Mouse (Mus musculus): ENCODE measurements around the gene Gm3233.

DNA sequence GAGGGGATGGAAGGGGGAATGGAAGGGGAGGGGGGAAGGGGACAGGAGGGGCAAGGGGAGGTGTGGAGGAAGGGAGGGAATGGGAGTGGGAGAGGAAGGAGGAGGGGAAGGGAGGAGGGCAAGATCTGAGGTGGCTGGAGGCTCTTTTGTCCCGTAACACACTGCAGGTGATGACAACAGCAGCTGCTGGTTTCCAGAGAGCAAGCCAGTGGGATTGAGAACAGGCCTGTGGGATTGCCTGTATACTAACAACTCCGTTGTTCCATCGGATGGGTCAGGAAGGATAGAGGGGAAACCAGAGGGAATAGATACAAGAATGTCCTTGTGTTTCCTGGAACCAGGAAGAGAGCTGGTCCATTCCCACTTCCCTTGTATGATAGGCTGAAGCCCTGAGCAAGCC, 38.2 kb upstream of the Gm3233 start:
- TF ChIP-seq ZNF384 (IDR thresholded peaks at IDR 0.05; ENCODE audit: low read depth, low read length): no peak
- no peak for TF ChIP-seq EP300 (IDR thresholded peaks at IDR 0.05; ENCODE audit: low read depth in 1 of 2, low read length in 2 of 2)
- no peak for TF ChIP-seq CTCF (IDR thresholded peaks at IDR 0.05 in 2 of 3, conservative IDR thresholded peaks at IDR 0.05 in 1 of 3; ENCODE audit: control insufficient read depth in 1 of 3, insufficient read depth in 1 of 3, low read depth in 2 of 3, low read length in 3 of 3, poor library complexity in 1 of 3, severe bottlenecking in 1 of 3)
- TF ChIP-seq POLR2A (IDR thresholded peaks at IDR 0.05; ENCODE audit: control insufficient read depth in 1 of 2, insufficient read depth in 1 of 2, low read depth in 1 of 2, low read length in 2 of 2, poor library complexity in 1 of 2): no peak
- TF ChIP-seq POLR2AphosphoS2 (IDR thresholded peaks at IDR 0.05; ENCODE audit: low read length): no peak

All from MEL (cell line).